Mouse (Mus musculus): ENCODE measurements around the gene Mest.

DNA sequence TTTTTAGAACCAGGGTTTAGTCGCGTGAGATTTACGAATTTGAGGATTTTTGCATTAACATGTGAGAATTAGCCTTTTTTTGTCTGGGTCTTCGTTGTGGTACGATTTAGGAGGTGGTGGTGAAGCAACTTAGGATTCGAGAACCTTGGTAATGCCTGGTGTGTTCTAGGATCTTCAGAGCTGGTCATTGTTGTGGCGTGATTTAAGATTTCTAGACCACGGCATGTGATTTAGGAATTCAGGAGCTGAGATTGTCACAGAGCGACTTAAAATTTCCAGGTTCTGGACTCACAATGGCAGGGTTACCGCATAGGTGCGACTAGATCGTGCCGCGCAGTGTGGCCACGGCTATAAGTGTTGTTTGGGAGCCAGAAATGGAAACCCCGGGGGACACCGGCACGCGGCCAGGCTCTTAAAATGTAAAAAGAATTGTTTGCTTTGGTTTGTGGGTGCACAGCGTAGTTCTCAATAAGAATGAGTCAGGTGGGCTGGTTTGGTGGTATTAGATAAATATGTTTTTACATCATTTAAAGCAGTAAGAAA is 15.2 kb downstream of the Mest start:
- TF ChIP-seq EP300 (IDR thresholded peaks at IDR 0.05; ENCODE audit: low read depth) (no peak), CTCF (IDR thresholded peaks at IDR 0.05; ENCODE audit: low read depth) (no peak)

Data from heart, postnatal 0 days (tissue).